Mouse (Mus musculus) urinary bladder, adult 2 months (tissue): ENCODE measurements around the gene Itga8. TPM values are rescaled to one million over a fixed set of nuclear protein-coding genes. Genes with fewer than 3 reads are reported as not detected.

Source experiments
- DNase-seq: peaks from one replicate; pipeline ENCODE4 v3.0.0; 2022; ENCODE audit warnings: low spot score
- polyA plus RNA-seq: library from polyadenylated mRNA; depleted of rRNA; stranded (reverse); fragments of >200 nt; gene quantifications from 2 replicates; pipeline ENCODE4 v1.2.3, GENCODE M21; 2012

The Itga8 gene
- polyA plus RNA-seq, 1 experiment: 11.6 TPM

- no peak for DNase-seq
These were observed 104.0 kb downstream of the Itga8 start for GRCm38 (mm10) chr2:12197711-12198110.

GRCm38 (mm10) chr2:12189026-12189425 is 112.7 kb downstream of the Itga8 start:
- no peak for DNase-seq

- no peak for DNase-seq
These were observed 114.1 kb downstream of the Itga8 start for GRCm38 (mm10) chr2:12187646-12188045.

GRCm38 (mm10) chr2:12182402-12182948 is 119.2 kb downstream of the Itga8 start:
- no peak for DNase-seq

- DNase-seq: no peak
These were observed 121.1 kb downstream of the Itga8 start for GRCm38 (mm10) chr2:12180635-12181034.

- DNase-seq: no peak
These were observed 126.8 kb downstream of the Itga8 start for GRCm38 (mm10) chr2:12174722-12175427.

- no peak for DNase-seq
These were observed 131.5 kb downstream of the Itga8 start for GRCm38 (mm10) chr2:12170221-12170620.

- no peak for DNase-seq
These were observed 141.2 kb downstream of the Itga8 start for GRCm38 (mm10) chr2:12160486-12160885.

GRCm38 (mm10) chr2:12157001-12157400 is 144.7 kb downstream of the Itga8 start:
- no peak for DNase-seq

GRCm38 (mm10) chr2:12156401-12156800 is 145.3 kb downstream of the Itga8 start:
- DNase-seq: no peak

GRCm38 (mm10) chr2:12154676-12155075 is 147.0 kb downstream of the Itga8 start:
- no peak for DNase-seq

- DNase-seq: no peak
These were observed 148.2 kb downstream of the Itga8 start for GRCm38 (mm10) chr2:12153551-12153950.

- DNase-seq: no peak
These were observed 153.8 kb downstream of the Itga8 start for GRCm38 (mm10) chr2:12147902-12148301.

GRCm38 (mm10) chr2:12146612-12147011 is 155.1 kb downstream of the Itga8 start:
- DNase-seq: no peak

- no peak for DNase-seq
These were observed 162.9 kb downstream of the Itga8 start for GRCm38 (mm10) chr2:12138765-12139368.

- DNase-seq: no peak
These were observed 175.1 kb downstream of the Itga8 start for GRCm38 (mm10) chr2:12126580-12126979.

- DNase-seq: no peak
These were observed 186.2 kb downstream of the Itga8 start for GRCm38 (mm10) chr2:12115479-12115878.

GRCm38 (mm10) chr2:12109306-12109705 is 192.4 kb downstream of the Itga8 start:
- DNase-seq: no peak

- DNase-seq: no peak
These were observed 193.4 kb downstream of the Itga8 start for GRCm38 (mm10) chr2:12108306-12108705.

- no peak for DNase-seq
These were observed 194.5 kb downstream of the Itga8 start for GRCm38 (mm10) chr2:12107265-12107664.

- DNase-seq: no peak
These were observed 198.5 kb downstream of the Itga8 start for GRCm38 (mm10) chr2:12103183-12103582.

GRCm38 (mm10) chr2:12092203-12092984 is 209.3 kb downstream of the Itga8 start:
- no peak for DNase-seq
